Mouse (Mus musculus) liver, embryonic 11.5 days (tissue): ENCODE results near the gene Synpr. TPM values are rescaled to one million over a fixed set of nuclear protein-coding genes. Genes with fewer than 3 reads are reported as not detected.
"Not testable (repeated sequence)": the region's sequence is repeated elsewhere in the genome, so short reads cannot be mapped to it uniquely, and the experiment has no call there.

Source experiments
- ATAC-seq: fragments of 200-750 bp; cut with Nextera tagmentation; replicated peaks from 2 replicates; pipeline ENCODE4 v1.8.0; 2017; ENCODE audit warnings: moderate number of reproducible peaks, mild to moderate bottlenecking, moderate TSS enrichment, moderate library complexity; ENCODE audit not compliant: low FRiP score
- DNase-seq: peaks from one replicate; pipeline ENCODE4 v3.0.0-alpha.2; 2017; ENCODE audit warnings: low spot score
- H3K27ac ChIP-seq: fragments of 300-500 bp; sonication (generic); 2 replicates; pipeline ENCODE4 v1.5.1; 2014; ENCODE audit warnings: mild to moderate bottlenecking, low read depth, low read length, control low read depth
- H3K27me3 ChIP-seq: fragments of 300-500 bp; sonication (generic); replicated peaks from 2 replicates; pipeline ENCODE4 v1.6.1; 2014; ENCODE audit warnings: low read length, mixed read lengths; ENCODE audit not compliant: control insufficient read depth, insufficient read depth
- H3K36me3 ChIP-seq: fragments of 300-500 bp; sonication (generic); 2 replicates; pipeline ENCODE4 v1.6.1; 2014; ENCODE audit warnings: mild to moderate bottlenecking, low read length, moderate library complexity, mixed read lengths; ENCODE audit not compliant: control insufficient read depth, insufficient read depth
- H3K4me1 ChIP-seq: fragments of 300-500 bp; sonication (generic); replicated peaks from 2 replicates; pipeline ENCODE4 v1.6.1; 2014; ENCODE audit warnings: low read length, mixed read lengths; ENCODE audit not compliant: control insufficient read depth, insufficient read depth
- H3K4me2 ChIP-seq: fragments of 300-500 bp; sonication (generic); 2 replicates; pipeline ENCODE4 v1.6.1; 2014; ENCODE audit warnings: mild to moderate bottlenecking, control low read depth, moderate library complexity
- H3K4me3 ChIP-seq: fragments of 300-500 bp; sonication (generic); 2 replicates; pipeline ENCODE4 v1.5.1; 2014; ENCODE audit warnings: low read depth, low read length, control low read depth
- H3K9ac ChIP-seq: fragments of 300-500 bp; sonication (generic); 2 replicates; pipeline ENCODE4 v1.6.1; 2014; ENCODE audit warnings: low read depth, low read length, control low read depth
- H3K9me3 ChIP-seq: fragments of 300-500 bp; sonication (generic); 2 replicates; pipeline ENCODE4 v1.6.1; 2016; ENCODE audit warnings: low read length, inconsistent platforms, mixed read lengths; ENCODE audit not compliant: control insufficient read depth
- WGBS: fragments of 180-500 bp; shearing (Covaris S2); extraction: QIAGEN DNeasy Blood & Tissue Kit; methylation state at CpG from one replicate; pipeline ENCODE4 v1.1.7; 2014; 5-methylcytosine and 5-hydroxymethylcytosine counted together
- polyA plus RNA-seq: library from polyadenylated mRNA; unstranded; fragments of >200 nt; fragmentation: Nextera tagmentation; extraction: Ambion mirVana; gene quantifications from 2 replicates; pipeline ENCODE4 v1.2.1, GENCODE M21; 2014

Synpr gene
- polyA plus RNA-seq = 0.60 and 0.71 TPM in 2 replicates

DNA sequence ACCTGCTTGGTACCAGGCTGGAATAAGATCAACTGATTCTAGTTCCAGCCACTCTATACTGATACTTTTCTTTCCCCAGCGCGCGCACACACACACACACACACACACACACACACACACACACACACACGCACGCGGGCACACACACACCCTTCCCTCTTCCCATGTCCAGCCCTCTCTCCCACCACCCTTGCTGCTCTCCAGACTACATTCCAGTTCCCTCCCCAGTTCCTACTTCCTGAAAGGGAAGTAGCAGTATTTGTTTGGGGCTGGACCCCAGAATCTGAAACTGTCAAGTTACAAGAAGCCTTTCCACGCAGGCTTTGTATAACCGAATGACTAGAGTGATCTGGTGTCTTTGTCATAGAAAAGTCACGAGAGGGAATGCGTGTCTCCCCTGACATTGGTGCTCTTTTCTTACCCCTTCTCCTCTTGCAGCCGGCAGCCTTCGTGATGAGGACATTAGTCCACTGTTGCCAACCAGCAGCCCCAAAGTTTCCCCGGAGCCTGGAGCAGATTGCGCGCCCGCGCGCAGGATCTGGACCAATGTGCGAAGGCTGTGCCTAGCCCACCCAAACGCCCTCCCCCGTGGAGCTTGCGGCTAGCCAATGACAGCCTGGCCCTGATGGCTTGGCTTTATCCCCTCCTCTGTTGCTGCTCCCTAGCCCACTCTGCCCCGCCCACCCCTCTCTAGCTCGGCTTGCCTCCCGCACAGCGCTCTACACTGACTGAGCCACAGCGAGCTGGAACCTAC, at the start of gene Synpr:
Gene Synpr (plus strand): TSS at position 690 of the 754 bp plus-strand sequence.
- H3K9me3 ChIP-seq = no peaks in the 10 kb centered on the region
- no peak within 1 kb of the TSS for H3K9ac ChIP-seq
- H3K27ac ChIP-seq = no peak within 1 kb of the TSS
- H3K4me1 ChIP-seq = no peaks in the 10 kb centered on the region
- H3K27me3 ChIP-seq = peaks cover 3% of the 10 kb centered on the region; the same call in 1 of the 2 replicates
- peak within 1 kb of the TSS; percentile 58 for H3K4me2 ChIP-seq
- 11% methylated on average over 27 of the region's 27 CpGs for WGBS
- DNase-seq = peak; percentile 54
- ATAC-seq = peak; percentile 92
- H3K36me3 ChIP-seq = no peaks in the 10 kb centered on the region
- peak within 1 kb of the TSS; percentile 11 for H3K4me3 ChIP-seq

DNA sequence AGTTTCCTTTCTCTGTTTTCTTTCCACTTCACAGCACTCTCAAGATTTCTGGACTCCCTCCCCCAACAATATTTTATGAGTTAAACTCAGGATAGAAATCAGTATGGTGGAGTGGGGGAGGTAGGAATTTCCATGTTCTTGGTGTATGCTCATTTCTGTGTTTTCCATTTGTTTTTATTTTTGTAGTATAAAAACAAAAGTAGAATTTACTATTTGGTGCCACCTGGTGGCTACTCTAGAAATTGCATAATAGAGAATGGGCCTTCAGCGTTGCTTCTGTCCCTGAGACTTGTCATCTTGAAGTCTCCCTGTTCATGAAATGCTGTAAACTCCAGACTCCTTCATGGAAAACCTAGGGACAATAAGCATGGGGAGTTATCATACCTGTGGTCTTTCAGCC, 47.7 kb upstream of the Synpr start:
- 24% methylated on average over 1 of the region's 1 CpGs for WGBS
- DNase-seq (no peak), ATAC-seq (no peak)
- H3K4me1 ChIP-seq = no peaks in the 10 kb centered on the region
- H3K27ac ChIP-seq = no peak overlapping the region
- no peaks in the 10 kb centered on the region for H3K36me3 ChIP-seq
- H3K9ac ChIP-seq = no peak overlapping the region
- no peak overlapping the region for H3K4me3 ChIP-seq
- no peaks in the 10 kb centered on the region for H3K9me3 ChIP-seq
- no peak overlapping the region for H3K4me2 ChIP-seq
- H3K27me3 ChIP-seq = no peaks in the 10 kb centered on the region

DNA sequence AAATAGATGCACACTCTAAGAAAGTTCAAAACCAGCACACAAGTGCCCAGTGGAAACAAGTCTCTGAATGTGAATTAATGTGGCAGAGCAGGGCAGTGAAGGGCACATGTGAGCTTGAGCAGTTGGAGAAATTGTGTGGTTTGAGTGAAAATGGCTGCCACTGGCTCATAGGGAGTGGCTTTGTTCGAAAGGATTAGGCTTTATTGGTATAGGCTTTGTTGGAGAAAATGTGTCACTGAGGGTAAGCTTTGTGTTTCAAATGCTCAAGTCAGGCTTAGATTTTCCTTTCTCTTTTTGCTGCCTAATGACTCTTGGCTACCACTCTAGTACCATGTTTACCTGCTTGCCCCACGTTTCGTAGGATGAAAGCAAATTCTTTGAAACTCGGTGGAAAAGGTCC, 37.1 kb upstream of the Synpr start:
- Histone ChIP-seq H3K27ac (no peak overlapping the region), H3K27me3 (no peaks in the 10 kb centered on the region), H3K36me3 (no peaks in the 10 kb centered on the region), H3K9me3 (no peaks in the 10 kb centered on the region), H3K4me2 (no peak overlapping the region), H3K9ac (no peak overlapping the region), H3K4me3 (no peak overlapping the region), H3K4me1 (no peaks in the 10 kb centered on the region)
- whole genome bisulfite sequencing = 67% methylated on average over 4 of the region's 4 CpGs
- DNase-seq = no peak
- ATAC-seq = no peak

DNA sequence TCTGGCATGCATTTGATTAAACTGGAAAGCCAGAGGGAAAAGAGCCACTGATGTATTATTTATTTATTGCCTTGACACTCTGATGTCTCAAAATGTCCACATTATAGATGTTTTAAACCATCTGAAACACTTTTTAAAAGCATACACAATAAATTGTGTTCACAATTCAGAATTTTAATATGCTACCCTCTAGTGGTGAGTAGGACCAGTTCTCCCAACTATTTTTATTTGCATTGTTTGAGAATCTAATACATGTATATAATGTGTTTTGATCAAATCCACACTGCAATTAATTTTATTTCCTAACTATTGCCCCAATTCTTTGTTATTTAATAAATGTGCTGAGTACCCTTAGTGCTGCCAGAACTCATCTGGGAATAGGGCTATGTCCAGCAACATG, 35.2 kb upstream of the Synpr start:
- H3K4me2 ChIP-seq = no peak overlapping the region
- H3K4me3 ChIP-seq = no peak overlapping the region
- no peaks in the 10 kb centered on the region for H3K36me3 ChIP-seq
- DNase-seq (no peak), ATAC-seq (no peak)
- no peaks in the 10 kb centered on the region for H3K9me3 ChIP-seq
- H3K27me3 ChIP-seq = no peaks in the 10 kb centered on the region
- no peak overlapping the region for H3K9ac ChIP-seq
- H3K27ac ChIP-seq = no peak overlapping the region
- no peaks in the 10 kb centered on the region for H3K4me1 ChIP-seq

DNA sequence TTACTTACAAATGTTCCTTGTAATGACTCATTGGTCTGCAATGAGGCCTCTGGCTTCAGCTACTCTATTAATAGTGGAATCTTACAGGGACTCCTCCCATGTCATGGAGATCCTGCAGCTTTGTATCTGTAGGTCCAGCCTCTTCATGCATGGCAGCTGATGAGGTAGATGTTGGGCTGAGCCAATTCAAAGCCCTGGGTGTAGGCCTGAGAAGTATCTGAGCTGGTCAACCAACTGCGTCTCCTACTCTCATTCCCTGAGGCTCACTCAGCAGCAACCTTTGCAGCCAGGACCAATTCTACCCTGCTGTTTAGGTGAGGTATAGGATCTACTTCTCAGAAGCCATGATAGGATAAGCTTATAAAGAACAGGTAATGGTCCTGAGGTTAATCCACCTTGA, 32.0 kb upstream of the Synpr start:
- Histone ChIP-seq H3K4me2 (no peak overlapping the region), H3K27me3 (no peaks in the 10 kb centered on the region), H3K4me1 (no peaks in the 10 kb centered on the region), H3K9me3 (no peaks in the 10 kb centered on the region), H3K36me3 (no peaks in the 10 kb centered on the region), H3K9ac (no peak overlapping the region), H3K27ac (no peak overlapping the region), H3K4me3 (no peak overlapping the region)
- WGBS = 90% methylated on average over 1 of the region's 1 CpGs
- DNase-seq = no peak
- ATAC-seq = no peak

DNA sequence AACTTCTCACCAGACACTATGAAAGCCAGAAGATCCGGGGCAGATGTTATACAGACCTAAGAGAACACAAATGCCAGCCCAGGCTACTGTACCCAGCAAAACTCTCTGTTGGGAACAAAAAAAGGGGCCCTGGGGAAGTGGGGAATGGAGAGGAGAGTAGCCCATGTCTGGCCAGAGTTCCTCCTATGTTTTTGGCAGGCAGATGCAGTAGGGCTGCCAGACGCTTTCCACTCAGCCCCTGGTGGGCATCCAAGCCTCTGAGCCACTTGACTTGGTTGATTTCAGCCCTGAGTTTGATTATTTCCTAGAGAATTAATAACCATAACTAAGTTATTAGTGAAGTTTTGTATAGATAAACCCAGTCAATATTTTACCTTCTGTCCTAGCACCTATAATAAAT, 29.8 kb upstream of the Synpr start:
- not testable (repeated sequence) for ATAC-seq, H3K4me2 ChIP-seq, H3K27me3 ChIP-seq

DNA sequence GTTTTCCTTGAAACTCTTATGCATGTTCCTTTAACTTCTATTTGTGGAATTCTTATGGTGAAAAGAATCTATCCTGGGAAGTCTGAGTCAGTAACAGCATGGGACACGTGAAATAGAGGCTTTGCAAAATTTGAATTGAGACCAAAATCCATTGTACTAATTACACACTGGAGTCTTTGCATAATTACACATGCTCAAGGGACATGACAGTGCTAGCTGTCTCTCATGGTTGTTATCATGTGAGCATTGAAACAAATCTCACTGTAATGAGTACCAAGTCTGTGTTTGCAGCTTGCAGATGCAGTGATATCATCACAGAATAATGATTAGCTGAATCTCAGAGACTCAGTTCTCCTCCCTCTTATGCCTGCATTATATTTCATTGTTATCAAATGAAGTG, 22.2 kb upstream of the Synpr start:
- Histone ChIP-seq H3K4me3 (no peak overlapping the region), H3K9ac (no peak overlapping the region), H3K27me3 (no peaks in the 10 kb centered on the region), H3K4me2 (no peak overlapping the region), H3K9me3 (no peaks in the 10 kb centered on the region), H3K27ac (no peak overlapping the region), H3K36me3 (no peaks in the 10 kb centered on the region), H3K4me1 (no peaks in the 10 kb centered on the region)
- no peak for DNase-seq
- WGBS = 46% methylated on average over 1 of the region's 1 CpGs
- ATAC-seq = no peak

More for the DNA sequence above, 29.8 kb upstream of the Synpr start:
- H3K27ac ChIP-seq, H3K9me3 ChIP-seq, H3K36me3 ChIP-seq, H3K9ac ChIP-seq, DNase-seq, H3K4me1 ChIP-seq, H3K4me3 ChIP-seq: not testable (repeated sequence)
- WGBS = 72% methylated on average over 2 of the region's 2 CpGs

DNA sequence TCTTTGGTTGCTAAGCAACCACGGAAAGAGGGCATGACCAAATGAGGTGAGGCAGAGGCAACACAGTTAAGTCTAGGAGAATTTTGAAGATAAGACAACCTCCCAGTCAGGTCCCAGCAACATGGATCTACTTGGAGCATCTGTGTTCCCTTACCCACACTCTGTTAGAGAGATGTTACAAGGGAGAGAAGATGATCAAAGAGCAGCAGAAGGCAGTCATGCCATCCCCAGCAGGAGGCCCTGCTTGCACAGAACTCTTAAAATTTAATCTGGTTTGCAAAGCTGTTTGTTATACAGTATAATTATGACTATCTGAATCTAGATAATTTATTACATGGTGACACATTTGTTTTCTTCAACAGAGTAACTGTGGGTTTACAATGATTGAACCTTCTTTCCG, 18.2 kb upstream of the Synpr start:
- Histone ChIP-seq H3K9me3 (no peaks in the 10 kb centered on the region), H3K4me3 (no peak overlapping the region), H3K27me3 (no peaks in the 10 kb centered on the region), H3K9ac (no peak overlapping the region), H3K4me1 (no peaks in the 10 kb centered on the region), H3K36me3 (no peaks in the 10 kb centered on the region), H3K4me2 (no peak overlapping the region), H3K27ac (no peak overlapping the region)
- WGBS = 66% methylated on average over 2 of the region's 2 CpGs
- ATAC-seq (no peak), DNase-seq (no peak)

DNA sequence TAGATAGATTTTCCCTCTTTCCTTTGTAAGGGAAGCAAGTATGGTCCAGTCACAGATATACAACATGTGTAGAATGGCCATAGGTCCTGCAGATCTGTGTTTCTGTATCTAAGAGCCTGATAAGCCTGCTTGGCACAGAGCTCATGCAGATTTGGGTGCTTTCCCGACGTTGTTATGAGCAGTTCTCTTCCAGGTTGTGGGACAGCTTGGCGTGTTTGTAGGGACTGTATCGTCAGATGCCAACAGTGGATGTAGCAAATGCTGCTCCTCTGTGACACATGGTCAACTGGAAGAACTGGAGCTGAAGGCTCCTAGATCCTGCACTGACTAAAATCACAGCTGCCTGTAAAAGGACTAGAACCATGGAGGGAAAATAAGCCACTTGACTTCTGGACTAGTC, 17.4 kb upstream of the Synpr start:
- no peak for ATAC-seq
- no peaks in the 10 kb centered on the region for H3K9me3 ChIP-seq
- H3K27me3 ChIP-seq = no peaks in the 10 kb centered on the region

More for the DNA sequence above, 17.4 kb upstream of the Synpr start:
- 77% methylated on average over 4 of the region's 4 CpGs for WGBS
- Histone ChIP-seq H3K4me3 (no peak overlapping the region), H3K36me3 (no peaks in the 10 kb centered on the region), H3K4me1 (no peaks in the 10 kb centered on the region), H3K27ac (no peak overlapping the region), H3K4me2 (no peak overlapping the region), H3K9ac (no peak overlapping the region)
- DNase-seq = no peak
